In genomic region chr15:103364761-103365160, GRCm38 (mm10) we compare ENCODE assay signal across 9 mouse cellular contexts. TPM values are rescaled to one million over a fixed set of nuclear protein-coding genes. Genes with fewer than 3 reads are reported as not detected.
DNase-seq lines count a peak whose midpoint lies in the region; ATAC-seq and TF ChIP-seq lines count a peak whose summit lies in the region.
"Had no signal": no experiment of that assay in that cellular context is flagged by ENCODE, and none has a peak within 500 bp of the region (broad histone marks: within the 10 kb centered on the region; RNA-seq: fewer than 3 reads in every experiment).

No protein-coding gene starts in this region.

- 33% methylated on average over 4 of the region's 4 CpGs for WGBS in lung, adult 2 months
- 47% methylated on average over 4 of the region's 4 CpGs for WGBS in forebrain, embryonic 10.5 days
- WGBS in limb, embryonic 15.5 days: 33% methylated on average over 4 of the region's 4 CpGs
- 65% methylated on average over 4 of the region's 4 CpGs for WGBS in neural tube, embryonic 15.5 days

- no peak for DNase-seq in lung, adult 2 months
- DNase-seq in lung, postnatal 14 days: no peak
- no peak for DNase-seq in forebrain, embryonic 10.5 days (ENCODE audit: extremely low spot score, low spot score)
- no peak for DNase-seq in adrenal gland, adult 18-20 months (ENCODE audit: low spot score in 2 of 2)
- DNase-seq in gastrocnemius, postnatal 10 days: no peak
- DNase-seq in left cerebral cortex, postnatal 10 days (ENCODE audit: extremely low spot score in 1 of 2, low spot score in 2 of 2): no peak

- no peaks in the 10 kb centered on the region for H3K9me3 ChIP-seq in forebrain, embryonic 10.5 days
- no peaks in the 10 kb centered on the region for H3K9me3 ChIP-seq in limb, embryonic 15.5 days
- H3K9me3 ChIP-seq in neural tube, embryonic 15.5 days (replicated peaks): no peaks in the 10 kb centered on the region

- peak overlapping the region; percentile 6 for H3K4me3 ChIP-seq in lung, adult 2 months (replicated peaks; ENCODE audit: extremely low read depth, low read depth, low read length)
- H3K4me3 ChIP-seq in forebrain, embryonic 10.5 days: peak overlapping the region; percentile 84
- peak overlapping the region; percentile 96 for H3K4me3 ChIP-seq in limb, embryonic 15.5 days
- H3K4me3 ChIP-seq in neural tube, embryonic 15.5 days (replicated peaks): peak overlapping the region; percentile 49

- peaks cover 13% of the 10 kb centered on the region for H3K4me1 ChIP-seq in lung, adult 2 months (ENCODE audit: control insufficient read depth, insufficient read depth, low read length)
- H3K4me1 ChIP-seq in forebrain, embryonic 10.5 days: peaks cover 53% of the 10 kb centered on the region
- peaks cover 41% of the 10 kb centered on the region for H3K4me1 ChIP-seq in limb, embryonic 15.5 days
- H3K4me1 ChIP-seq in neural tube, embryonic 15.5 days: peaks cover 19% of the 10 kb centered on the region

- no peak for TF ChIP-seq CTCF in lung, adult 2 months (IDR thresholded peaks at IDR 0.05; ENCODE audit: insufficient read depth, low read length)

- H3K9ac ChIP-seq in limb, embryonic 15.5 days: peak overlapping the region; percentile 97; the same call in 1 of the 2 replicates
- no peak overlapping the region for H3K9ac ChIP-seq in neural tube, embryonic 15.5 days (replicated peaks)

- H3K36me3 ChIP-seq in forebrain, embryonic 10.5 days (replicated peaks): peaks cover 4% of the 10 kb centered on the region; the same call in 1 of the 2 replicates
- no peaks in the 10 kb centered on the region for H3K36me3 ChIP-seq in limb, embryonic 15.5 days
- no peaks in the 10 kb centered on the region for H3K36me3 ChIP-seq in neural tube, embryonic 15.5 days

- H3K27ac ChIP-seq in forebrain, embryonic 10.5 days: peak overlapping the region; percentile 94; the same call in 1 of the 2 replicates
- H3K27ac ChIP-seq in limb, embryonic 15.5 days: 0 out of 2 replicates have a peak overlapping the region, but pooled peaks have one; percentile 95
- no peak overlapping the region for H3K27ac ChIP-seq in neural tube, embryonic 15.5 days (replicated peaks)

- intact Hi-C loops in left cerebral cortex, postnatal 10 days (cut with DNase I): no loop called here

- no peak for ATAC-seq in limb, embryonic 15.5 days (ENCODE audit: insufficient number of reproducible peaks, low FRiP score, low TSS enrichment, low read depth)
- no peak for ATAC-seq in neural tube, embryonic 15.5 days (ENCODE audit: low FRiP score)

- H3K27me3 ChIP-seq in forebrain, embryonic 10.5 days (ENCODE audit: poor library complexity, severe bottlenecking): no peaks in the 10 kb centered on the region
- H3K27me3 ChIP-seq in limb, embryonic 15.5 days: no peaks in the 10 kb centered on the region
- H3K27me3 ChIP-seq in neural tube, embryonic 15.5 days (replicated peaks): peaks cover 22% of the 10 kb centered on the region

- H3K4me2 ChIP-seq in limb, embryonic 15.5 days: peak overlapping the region; percentile 56
- peak overlapping the region; percentile 91 for H3K4me2 ChIP-seq in neural tube, embryonic 15.5 days

- no peak for TF ChIP-seq POLR2A in lung, adult 2 months (IDR thresholded peaks at IDR 0.05; ENCODE audit: borderline replicate concordance, extremely low read depth, low read depth, low read length)

RNA-seq across cellular contexts. Expression of gene Itga5, which starts 1.8 kb away (rescaled TPM):
- 34.3 and 35.9 TPM in 2 replicates for polyA plus RNA-seq in lung, adult 2 months (2012; rRNA removed)
- polyA plus RNA-seq in forebrain, embryonic 10.5 days (2016; fragmentation: Nextera tagmentation; extraction: Ambion mirVana): 22.8 and 25.6 TPM in 2 replicates
- polyA plus RNA-seq in limb, embryonic 15.5 days (2015; fragmentation: Nextera tagmentation; extraction: Ambion mirVana): 62.0 and 64.9 TPM in 2 replicates
- polyA plus RNA-seq in neural tube, embryonic 15.5 days (2015; fragmentation: Nextera tagmentation; extraction: Ambion mirVana): 7.2 and 12.7 TPM in 2 replicates
- 10 to 100 TPM; 27.1 to 31.7 TPM for total RNA-seq in adrenal gland, adult 18-20 months (2021)
- 10 to 100 TPM; 27.6 to 40.5 TPM for total RNA-seq in gastrocnemius, postnatal 10 days (2021)
- total RNA-seq in left cerebral cortex, postnatal 10 days (2021): 1 to 10 TPM; 6.0 to 6.6 TPM

RNA-seq across cellular contexts. Expression of gene Zfp385a, which starts 24.9 kb away (rescaled TPM):
- polyA plus RNA-seq in lung, adult 2 months (2012; rRNA removed): 9.9 and 11.7 TPM in 2 replicates
- polyA plus RNA-seq in forebrain, embryonic 10.5 days (2016; fragmentation: Nextera tagmentation; extraction: Ambion mirVana): 23.1 and 23.6 TPM in 2 replicates
- polyA plus RNA-seq in limb, embryonic 15.5 days (2015; fragmentation: Nextera tagmentation; extraction: Ambion mirVana): 17.1 and 19.4 TPM in 2 replicates
- polyA plus RNA-seq in neural tube, embryonic 15.5 days (2015; fragmentation: Nextera tagmentation; extraction: Ambion mirVana): 18.6 and 19.9 TPM in 2 replicates
- total RNA-seq in adrenal gland, adult 18-20 months (2021): 10 to 100 TPM; 12.4 to 16.9 TPM
- total RNA-seq in gastrocnemius, postnatal 10 days (2021): 10 to 100 TPM; 39.3 to 45.7 TPM
- 10 to 100 TPM; 47.5 to 51.2 TPM for total RNA-seq in left cerebral cortex, postnatal 10 days (2021)

RNA-seq across cellular contexts. Expression of gene Gpr84, which starts 54.3 kb away (rescaled TPM):
- 0.08 and 0.22 TPM in 2 replicates for polyA plus RNA-seq in lung, adult 2 months (2012; rRNA removed)
- 0.14 and 0.36 TPM in 2 replicates for polyA plus RNA-seq in forebrain, embryonic 10.5 days (2016; fragmentation: Nextera tagmentation; extraction: Ambion mirVana)
- 0.20 and 0.36 TPM in 2 replicates for polyA plus RNA-seq in limb, embryonic 15.5 days (2015; fragmentation: Nextera tagmentation; extraction: Ambion mirVana)
- polyA plus RNA-seq in neural tube, embryonic 15.5 days (2015; fragmentation: Nextera tagmentation; extraction: Ambion mirVana): 0.33 and 0.60 TPM in 2 replicates
- total RNA-seq in adrenal gland, adult 18-20 months (2021): not detected
- under 1 TPM in 1 of 2 experiments, not detected in 1; 0.14 TPM for total RNA-seq in gastrocnemius, postnatal 10 days (2021)
- under 1 TPM; 0.67 to 0.97 TPM for total RNA-seq in left cerebral cortex, postnatal 10 days (2021)
- total RNA-seq: neutrophil, adult 5-6 weeks had no signal

Comparison
In these comparisons a context has a peak if more than half of its experiments do, and no peak if none do; other contexts are left out.
1. H3K4me3 ChIP-seq: peak in every context shown above with its lines; median percentile 96 in limb, embryonic 15.5 days; 84 in forebrain, embryonic 10.5 days; 49 in neural tube, embryonic 15.5 days; 6 in lung, adult 2 months.